In the genomic region with DNA sequence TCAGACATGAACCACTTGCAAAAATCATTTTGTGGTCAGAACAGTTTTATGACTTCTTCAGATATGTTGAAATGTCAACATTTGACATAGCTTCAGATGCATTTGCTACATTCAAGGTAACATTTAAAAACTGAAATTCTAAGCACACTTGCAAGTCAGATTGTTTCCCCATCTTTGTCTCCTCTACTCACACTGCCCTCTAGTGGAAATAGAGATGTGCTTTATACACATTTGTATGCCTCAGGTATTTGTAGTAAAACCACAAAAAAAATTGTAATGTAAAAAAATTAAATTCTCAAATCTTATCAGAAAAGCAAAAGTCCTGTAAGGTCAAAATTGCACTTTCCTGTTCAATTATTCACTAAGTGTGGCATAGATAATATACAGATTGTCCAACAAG, we compare ENCODE assay signal across 8 mouse cellular contexts. TPM values are rescaled to one million over a fixed set of nuclear protein-coding genes. Genes with fewer than 3 reads are reported as not detected.
DNase-seq lines count a peak whose midpoint lies in the region; ATAC-seq and TF ChIP-seq lines count a peak whose summit lies in the region.
"Had no signal": no experiment of that assay in that cellular context is flagged by ENCODE, and none has a peak within 500 bp of the region (broad histone marks: within the 10 kb centered on the region; RNA-seq: fewer than 3 reads in every experiment).

No protein-coding gene starts in this region.

- no peaks in the 10 kb centered on the region for H3K27me3 ChIP-seq in hindbrain, postnatal 0 days (ENCODE audit: insufficient read depth, low read length)
- no peaks in the 10 kb centered on the region for H3K27me3 ChIP-seq in hindbrain, embryonic 16.5 days (replicated peaks; ENCODE audit: control insufficient read depth, insufficient read depth, low read length)
- H3K27me3 ChIP-seq in CH12.LX (replicated peaks) = no peaks in the 10 kb centered on the region
- H3K27me3 ChIP-seq: hindbrain, embryonic 15.5 days had no signal

- TF ChIP-seq CTCF in hindbrain, postnatal 0 days (IDR thresholded peaks at IDR 0.05; ENCODE audit: low read depth) = peak; percentile 65
- peak; percentile 30 to 78; a peak in 3 of 4 replicates for TF ChIP-seq CTCF in CH12.LX (conservative IDR thresholded peaks at IDR 0.05 in 1 of 2, IDR thresholded peaks at IDR 0.05 in 1 of 2; ENCODE audit: low read depth in 2 of 2, low read length in 2 of 2)
- TF ChIP-seq CTCF in cortical plate, adult 2 months (IDR thresholded peaks at IDR 0.05; ENCODE audit: extremely low read depth, insufficient read depth, low read length) = peak; percentile 5; the same call in 1 of the 2 replicates

- 0 out of 2 replicates have a peak, but pooled peaks have one; percentile 11 for TF ChIP-seq EP300 in CH12.LX (IDR thresholded peaks at IDR 0.05; ENCODE audit: low read length)

- DNase-seq in hindbrain, postnatal 0 days (ENCODE audit: low spot score) = peak; percentile 76
- peak; percentile 69 for DNase-seq in 3T3-L1 (ENCODE audit: low read depth, low spot score)
- DNase-seq in CH12.LX (ENCODE audit: extremely low read depth) = peak; percentile 52
- DNase-seq in adrenal gland, adult (ENCODE audit: inconsistent age in 2 of 2, low spot score in 1 of 2) = no peak
- DNase-seq in heart, adult 11 months = no peak

- no peak overlapping the region for H3K4me2 ChIP-seq in hindbrain, postnatal 0 days (ENCODE audit: low read depth, low read length)
- H3K4me2 ChIP-seq in hindbrain, embryonic 16.5 days (ENCODE audit: low read length) = no peak overlapping the region
- no peak overlapping the region for H3K4me2 ChIP-seq in CH12.LX (ENCODE audit: insufficient read depth, low read depth, poor library complexity, severe bottlenecking)
- H3K4me2 ChIP-seq: hindbrain, embryonic 15.5 days had no signal

- H3K36me3 ChIP-seq in hindbrain, postnatal 0 days (ENCODE audit: insufficient read depth, low read length) = peaks cover 8% of the 10 kb centered on the region; the same call in 1 of the 2 replicates
- H3K36me3 ChIP-seq in hindbrain, embryonic 16.5 days (ENCODE audit: control insufficient read depth, insufficient read depth, low read length) = no peaks in the 10 kb centered on the region
- H3K36me3 ChIP-seq in CH12.LX (replicated peaks in 1 of 2; ENCODE audit: control insufficient read depth in 1 of 2, insufficient read depth in 1 of 2, low read length in 1 of 2) = peaks cover 27 to 71% of the 10 kb centered on the region in 2 experiments

- no peak overlapping the region for H3K9ac ChIP-seq in hindbrain, postnatal 0 days (replicated peaks; ENCODE audit: low read length)
- no peak overlapping the region for H3K9ac ChIP-seq in hindbrain, embryonic 16.5 days (ENCODE audit: low read depth, low read length)
- no peak overlapping the region for H3K9ac ChIP-seq in CH12.LX (ENCODE audit: insufficient read depth, low read depth)
- H3K9ac ChIP-seq: hindbrain, embryonic 15.5 days had no signal

- H3K9me3 ChIP-seq in hindbrain, postnatal 0 days (ENCODE audit: low read length) = no peaks in the 10 kb centered on the region
- no peaks in the 10 kb centered on the region for H3K9me3 ChIP-seq in hindbrain, embryonic 16.5 days (ENCODE audit: control insufficient read depth, low read length)
- no peaks in the 10 kb centered on the region for H3K9me3 ChIP-seq in CH12.LX (replicated peaks; ENCODE audit: low read length)
- H3K9me3 ChIP-seq: hindbrain, embryonic 15.5 days had no signal

- in situ Hi-C loops in CH12.LX (cut with MboI; ENCODE audit: low pct_ligation_motif_present, low pct_unique_long_range_greater_than_20kb, low sequenced_read_pairs) = no loop called here

- dilution Hi-C loops in CH12.LX (cut with MboI; ENCODE audit: extremely low pct_ligation_motif_present, extremely low pct_unique_long_range_greater_than_20kb, low sequenced_read_pairs) = no loop called here

- no peak; the same call in 1 of the 2 replicates for ATAC-seq in hindbrain, postnatal 0 days
- no peak for ATAC-seq in hindbrain, embryonic 16.5 days

- H3K27ac ChIP-seq in hindbrain, postnatal 0 days = no peak overlapping the region
- no peak overlapping the region for H3K27ac ChIP-seq in hindbrain, embryonic 16.5 days (ENCODE audit: low read depth, low read length)
- H3K27ac ChIP-seq in CH12.LX (ENCODE audit: insufficient read depth, low read depth) = no peak overlapping the region
- H3K27ac ChIP-seq in cortical plate, adult 2 months (ENCODE audit: insufficient read depth, low read length) = no peak overlapping the region
- H3K27ac ChIP-seq: hindbrain, embryonic 15.5 days had no signal

- H3K79me2 ChIP-seq in CH12.LX (replicated peaks; ENCODE audit: control insufficient read depth, extremely low read depth, insufficient read depth, poor library complexity, severe bottlenecking) = peaks cover 12% of the 10 kb centered on the region

- H3K4me3 ChIP-seq in hindbrain, postnatal 0 days (ENCODE audit: low read length) = no peak overlapping the region
- no peak overlapping the region for H3K4me3 ChIP-seq in hindbrain, embryonic 16.5 days (ENCODE audit: low read length)
- H3K4me3 ChIP-seq in CH12.LX (replicated peaks in 1 of 3; ENCODE audit: low read depth in 2 of 3, low read length in 2 of 3, poor library complexity in 1 of 3) = no peak overlapping the region
- no peak overlapping the region for H3K4me3 ChIP-seq in cortical plate, adult 2 months (ENCODE audit: insufficient read depth, low read length)
- H3K4me3 ChIP-seq: hindbrain, embryonic 15.5 days had no signal

- peak; percentile 75 for TF ChIP-seq RAD21 in CH12.LX (IDR thresholded peaks at IDR 0.05; ENCODE audit: low read depth, low read length)

- no peak for TF ChIP-seq POLR2A in CH12.LX (IDR thresholded peaks at IDR 0.05; ENCODE audit: low read depth, low read length)
- TF ChIP-seq POLR2A in cortical plate, adult 2 months (IDR thresholded peaks at IDR 0.05; ENCODE audit: extremely low read depth, insufficient read depth, low read length) = no peak

- no peaks in the 10 kb centered on the region for H3K4me1 ChIP-seq in hindbrain, postnatal 0 days (ENCODE audit: insufficient read depth, low read length)
- H3K4me1 ChIP-seq in hindbrain, embryonic 16.5 days (ENCODE audit: control insufficient read depth, insufficient read depth, low read depth, low read length) = no peaks in the 10 kb centered on the region
- H3K4me1 ChIP-seq in CH12.LX (ENCODE audit: control insufficient read depth in 1 of 2, insufficient read depth in 2 of 2) = peaks cover 31 to 100% of the 10 kb centered on the region in 2 experiments
- H3K4me1 ChIP-seq in cortical plate, adult 2 months (ENCODE audit: control insufficient read depth, insufficient read depth, low read length) = peaks cover 6% of the 10 kb centered on the region
- H3K4me1 ChIP-seq: hindbrain, embryonic 15.5 days had no signal

TF ChIP-seq in CH12.LX, 34 proteins besides CTCF, POLR2A, EP300 and RAD21:
- no peak for TF ChIP-seq HCFC1 (IDR thresholded peaks at IDR 0.05; ENCODE audit: low read depth, low read length)
- TF ChIP-seq ZC3H11A (IDR thresholded peaks at IDR 0.05; ENCODE audit: low read depth, low read length) = peak; percentile 38
- TF ChIP-seq JUND (conservative IDR thresholded peaks at IDR 0.05; ENCODE audit: low read depth, low read length) = peak; percentile 41
- TF ChIP-seq KAT2A (IDR thresholded peaks at IDR 0.05; ENCODE audit: insufficient replicate concordance, low read length) = no peak
- no peak for TF ChIP-seq PAX5 (IDR thresholded peaks at IDR 0.05; ENCODE audit: low read length)
- no peak for TF ChIP-seq USF2 (conservative IDR thresholded peaks at IDR 0.05; ENCODE audit: low read depth, low read length)
- TF ChIP-seq MAZ (IDR thresholded peaks at IDR 0.05; ENCODE audit: low read depth, low read length) = no peak
- peak; percentile 65 for TF ChIP-seq SMC3 (IDR thresholded peaks at IDR 0.05; ENCODE audit: low read depth, low read length)
- no peak for TF ChIP-seq ZKSCAN1 (IDR thresholded peaks at IDR 0.05; ENCODE audit: borderline replicate concordance, low read depth, low read length)
- peak; percentile 28; the same call in 1 of the 2 replicates for TF ChIP-seq BHLHE40 (IDR thresholded peaks at IDR 0.05; ENCODE audit: low read depth, low read length)
- no peak for TF ChIP-seq MEF2A (IDR thresholded peaks at IDR 0.05; ENCODE audit: borderline replicate concordance, low read depth, low read length)
- TF ChIP-seq UBTF (IDR thresholded peaks at IDR 0.05; ENCODE audit: low read depth, low read length) = no peak
- TF ChIP-seq GABPA (IDR thresholded peaks at IDR 0.05; ENCODE audit: insufficient replicate concordance, low read depth, low read length) = no peak
- 0 out of 2 replicates have a peak, but pooled peaks have one; percentile 7 for TF ChIP-seq IRF4 (IDR thresholded peaks at IDR 0.05; ENCODE audit: low read depth, low read length)
- peak; percentile 31; the same call in 1 of the 2 replicates for TF ChIP-seq MYC (IDR thresholded peaks at IDR 0.05; ENCODE audit: low read depth, low read length)
- TF ChIP-seq MAX (IDR thresholded peaks at IDR 0.05; ENCODE audit: low read length) = peak; percentile 26; the same call in 1 of the 2 replicates

RNA-seq across cellular contexts. Expression of a gene that starts 49.0 kb away (rescaled TPM):
- total RNA-seq in hindbrain, postnatal 0 days (2014; rRNA removed) = 141 and 153 TPM in 2 replicates
- polyA plus RNA-seq in hindbrain, postnatal 0 days (2015; fragmentation: Nextera tagmentation; extraction: Ambion mirVana) = 39.9 and 41.6 TPM in 2 replicates
- polyA plus RNA-seq in hindbrain, embryonic 16.5 days (2015; fragmentation: Nextera tagmentation; extraction: Ambion mirVana) = 42.3 and 47.9 TPM in 2 replicates
- total RNA-seq in CH12.LX (2012; rRNA removed) (90.2 and 101 TPM in 2 replicates), CH12.LX (2014; rRNA removed) (239 and 263 TPM in 2 replicates)
- polyA plus RNA-seq in CH12.LX (2012; ENCODE audit: insufficient read length, low read depth) = 98.4 and 111 TPM in 2 replicates
- 113 and 114 TPM in 2 replicates for polyA plus RNA-seq in cortical plate, adult 2 months (2012; rRNA removed)

RNA-seq across cellular contexts. Expression of a gene that starts 51.8 kb away (rescaled TPM):
- total RNA-seq in hindbrain, postnatal 0 days (2014; rRNA removed) = 329 and 336 TPM in 2 replicates
- polyA plus RNA-seq in hindbrain, postnatal 0 days (2015; fragmentation: Nextera tagmentation; extraction: Ambion mirVana) = 244 and 253 TPM in 2 replicates
- 223 and 225 TPM in 2 replicates for polyA plus RNA-seq in hindbrain, embryonic 16.5 days (2015; fragmentation: Nextera tagmentation; extraction: Ambion mirVana)
- total RNA-seq in CH12.LX (2012; rRNA removed) (83.3 and 107 TPM in 2 replicates), CH12.LX (2014; rRNA removed) (87.9 and 96.2 TPM in 2 replicates)
- polyA plus RNA-seq in CH12.LX (2012; ENCODE audit: insufficient read length, low read depth) = 72.1 and 76.6 TPM in 2 replicates
- polyA plus RNA-seq in cortical plate, adult 2 months (2012; rRNA removed) = 835 and 861 TPM in 2 replicates

Comparison
In these comparisons a context has a peak if more than half of its experiments do, and no peak if none do; other contexts are left out.
1. DNase-seq: peak in hindbrain, postnatal 0 days (single experiment), 3T3-L1 (single experiment) and CH12.LX (single experiment); none in adrenal gland, adult (0 of 2) and heart, adult 11 months (single experiment).
2. CTCF ChIP-seq: peak in every context shown above with its lines; median percentile 65 in hindbrain, postnatal 0 days; 54 in CH12.LX; 5 in cortical plate, adult 2 months.